Mouse (Mus musculus) lung, postnatal 0 days (tissue): ENCODE data around the gene Ksr2.

Experiments used
- CTCF ChIP-seq: IDR thresholded peaks from 2 replicates; pipeline ENCODE4 v1.5.1; 2016; ENCODE audit warnings: antibody characterized with exemption, mild to moderate bottlenecking
- EP300 ChIP-seq: IDR thresholded peaks from 2 replicates; pipeline ENCODE4 v1.6.1; 2016; ENCODE audit warnings: antibody characterized with exemption, mild to moderate bottlenecking, control low read depth

GRCm38 (mm10) chr5:117397371-117397770, 16.4 kb upstream of the Ksr2 start:
- no peak for TF ChIP-seq CTCF
- no peak for TF ChIP-seq EP300
